ENCODE assay signal across 1 mouse cellular context in the genomic region with DNA sequence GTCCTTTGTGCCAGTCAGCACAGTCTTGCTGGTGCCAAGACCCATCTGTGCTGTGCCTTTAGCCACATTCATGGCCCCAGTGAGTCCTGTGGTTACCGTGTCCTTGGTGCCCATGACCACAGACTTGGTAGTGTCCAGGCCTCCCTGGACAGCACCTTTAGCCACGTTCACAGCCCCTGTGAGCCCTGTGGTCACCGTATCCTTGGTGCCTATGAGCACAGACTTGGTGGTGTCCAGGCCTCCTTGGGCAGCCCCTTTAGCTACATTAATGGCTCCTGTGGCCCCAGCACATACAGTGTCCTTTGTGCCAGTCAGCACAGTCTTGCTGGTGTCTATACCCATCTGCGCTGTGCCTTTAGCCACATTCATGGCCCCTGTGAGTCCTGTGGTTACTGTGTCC. TPM values are rescaled to one million over a fixed set of nuclear protein-coding genes. Genes with fewer than 3 reads are reported as not detected.
"Had no signal": no experiment of that assay in that cellular context is flagged by ENCODE, and none has a peak within 500 bp of the region (broad histone marks: within the 10 kb centered on the region; RNA-seq: fewer than 3 reads in every experiment).

No protein-coding gene starts in this region.

RNA-seq across cellular contexts. Expression of gene Lrg1, which starts 15.4 kb away (rescaled TPM):
- polyA plus RNA-seq: stomach, embryonic 14.5 days had no signal
